Mouse (Mus musculus) liver, embryonic 14.5 days (tissue): ENCODE measurements around the gene Tmem198. TPM values are rescaled to one million over a fixed set of nuclear protein-coding genes. Genes with fewer than 3 reads are reported as not detected.

ENCODE experiments used
- ATAC-seq: fragments of 200-750 bp; cut with Nextera tagmentation; 2 replicates; pipeline ENCODE4 v1.8.0; 2017; ENCODE audit warnings: moderate number of reproducible peaks, mild to moderate bottlenecking, moderate library complexity; ENCODE audit not compliant: insufficient read depth
- DNase-seq, 3 experiments: peaks; one replicate each; pipeline ENCODE4 v3.0.0-alpha.2; 2012 to 2013; ENCODE audit warnings: low read depth in 3 of 3, low spot score in 3 of 3
- H3K27ac ChIP-seq: fragments of 300-500 bp; sonication (generic); 2 replicates; pipeline ENCODE4 v1.5.1; 2014; ENCODE audit warnings: moderate library complexity, mild to moderate bottlenecking, control low read depth, inconsistent platforms
- H3K27me3 ChIP-seq: fragments of 300-500 bp; sonication (generic); 2 replicates; pipeline ENCODE4 v1.6.1; 2014; ENCODE audit warnings: mild to moderate bottlenecking, low read length, moderate library complexity; ENCODE audit not compliant: control insufficient read depth, insufficient read depth
- H3K36me3 ChIP-seq: fragments of 300-500 bp; sonication (generic); replicated peaks from 2 replicates; pipeline ENCODE4 v1.6.1; 2014; ENCODE audit warnings: low read depth; ENCODE audit not compliant: control insufficient read depth, insufficient read depth
- H3K4me1 ChIP-seq, 2 experiments: fragments of 200-500 bp in 1 of 2; fragments of 300-500 bp in 1 of 2; sonication (generic) in 1 of 2; replicated peaks; 2 replicates each; pipeline ENCODE4 v1.6.1; 2012 to 2014; ENCODE audit warnings: antibody characterized with exemption in 1 of 2, inconsistent platforms in 1 of 2, low read length in 1 of 2; ENCODE audit not compliant: control insufficient read depth in 2 of 2, insufficient read depth in 2 of 2
- H3K4me2 ChIP-seq: fragments of 300-500 bp; sonication (generic); 2 replicates; pipeline ENCODE4 v1.6.1; 2014; ENCODE audit warnings: low read depth, mild to moderate bottlenecking, control low read depth, moderate library complexity
- H3K4me3 ChIP-seq, 2 experiments: fragments of 200-500 bp in 1 of 2; fragments of 300-500 bp in 1 of 2; sonication (generic) in 1 of 2; 2 replicates each; pipeline ENCODE4 v1.5.1; 2012 to 2014; ENCODE audit warnings: low read depth in 2 of 2, low read length in 2 of 2, mild to moderate bottlenecking in 2 of 2, control low read depth in 1 of 2, inconsistent platforms in 1 of 2, moderate library complexity in 1 of 2; ENCODE audit not compliant: insufficient read depth in 1 of 2
- H3K9ac ChIP-seq: fragments of 300-500 bp; sonication (generic); replicated peaks from 2 replicates; pipeline ENCODE4 v1.6.1; 2014; ENCODE audit warnings: mild to moderate bottlenecking, control low read depth, moderate library complexity
- H3K9me3 ChIP-seq: fragments of 300-500 bp; sonication (generic); 2 replicates; pipeline ENCODE4 v1.6.1; 2016; ENCODE audit warnings: low read length, mixed read lengths; ENCODE audit not compliant: control insufficient read depth
- CTCF ChIP-seq: IDR thresholded peaks from 2 replicates; pipeline ENCODE4 v1.5.1; 2016; ENCODE audit warnings: antibody characterized with exemption, low read depth, control low read depth
- EP300 ChIP-seq: IDR thresholded peaks from 2 replicates; pipeline ENCODE4 v1.6.1; 2016; ENCODE audit warnings: antibody characterized with exemption, low read depth
- WGBS: fragments of 180-500 bp; shearing (Covaris S2); extraction: QIAGEN DNeasy Blood & Tissue Kit; methylation state at CpG from one replicate; pipeline ENCODE4 v1.1.7; 2014; ENCODE audit not compliant: insufficient replicate concordance; 5-methylcytosine and 5-hydroxymethylcytosine counted together
- polyA plus RNA-seq, 2 experiments: library from polyadenylated mRNA; depleted of rRNA in 1 of 2; stranded (reverse) in 1 of 2; unstranded in 1 of 2; fragments of >200 nt; fragmentation: Nextera tagmentation in 1 of 2; extraction: Ambion mirVana in 1 of 2; gene quantifications; 2 replicates each; pipeline versions ENCODE4 v1.2.1 to v1.2.3; 2012 to 2014

Tmem198 gene
- polyA plus RNA-seq, 2 experiments = 0.09 to 0.13 TPM

GRCm38 (mm10) chr1:75442171-75442570 lies 37.2 kb upstream of the Tmem198 start:
- no peak overlapping the region for H3K4me2 ChIP-seq
- no peaks in the 10 kb centered on the region for H3K36me3 ChIP-seq
- H3K4me1 ChIP-seq = peaks cover 14 to 22% of the 10 kb centered on the region in 2 experiments
- 81% methylated on average over 9 of the region's 9 CpGs for WGBS
- no peak for DNase-seq
- H3K4me3 ChIP-seq = no peak overlapping the region
- no peak overlapping the region for H3K9ac ChIP-seq
- no peak overlapping the region for H3K27ac ChIP-seq
- no peak for ATAC-seq
- TF ChIP-seq CTCF (no peak), EP300 (no peak)
- H3K27me3 ChIP-seq = peaks cover 4% of the 10 kb centered on the region; the same call in 1 of the 2 replicates
- no peaks in the 10 kb centered on the region for H3K9me3 ChIP-seq

GRCm38 (mm10) chr1:75442811-75443210 lies 36.5 kb upstream of the Tmem198 start:
- Histone ChIP-seq H3K27ac (no peak overlapping the region), H3K9ac (no peak overlapping the region), H3K4me1 (peaks cover 21 to 23% of the 10 kb centered on the region in 2 experiments), H3K4me3 (no peak overlapping the region), H3K36me3 (no peaks in the 10 kb centered on the region), H3K4me2 (no peak overlapping the region), H3K9me3 (no peaks in the 10 kb centered on the region), H3K27me3 (peaks cover 8% of the 10 kb centered on the region)
- 65% methylated on average over 8 of the region's 8 CpGs for WGBS
- TF ChIP-seq EP300 = no peak
- TF ChIP-seq CTCF = no peak
- ATAC-seq (no peak), DNase-seq (no peak)

GRCm38 (mm10) chr1:75443247-75444024 lies 35.9 kb upstream of the Tmem198 start:
- ATAC-seq = no peak
- no peak overlapping the region for H3K27ac ChIP-seq
- 55% methylated on average over 13 of the region's 13 CpGs for WGBS
- no peaks in the 10 kb centered on the region for H3K9me3 ChIP-seq
- peaks cover 23 to 25% of the 10 kb centered on the region in 2 experiments for H3K4me1 ChIP-seq
- H3K4me2 ChIP-seq = no peak overlapping the region
- no peak overlapping the region for H3K9ac ChIP-seq
- H3K4me3 ChIP-seq = no peak overlapping the region
- DNase-seq = no peak
- H3K27me3 ChIP-seq = peaks cover 14% of the 10 kb centered on the region
- H3K36me3 ChIP-seq = no peaks in the 10 kb centered on the region
- no peak for TF ChIP-seq CTCF
- TF ChIP-seq EP300 = no peak

- Histone ChIP-seq H3K4me1 (peaks cover 23 to 28% of the 10 kb centered on the region in 2 experiments), H3K4me3 (no peak overlapping the region), H3K9ac (no peak overlapping the region), H3K27ac (no peak overlapping the region), H3K36me3 (no peaks in the 10 kb centered on the region), H3K9me3 (no peaks in the 10 kb centered on the region), H3K27me3 (peaks cover 22% of the 10 kb centered on the region), H3K4me2 (peak overlapping the region; percentile 58; the same call in 1 of the 2 replicates)
- WGBS = 60% methylated on average over 3 of the region's 3 CpGs
- TF ChIP-seq EP300 (no peak), CTCF (no peak)
- ATAC-seq (no peak), DNase-seq (no peak)
Measured at GRCm38 (mm10) chr1:75444208-75444607, 35.1 kb upstream of the Tmem198 start.

GRCm38 (mm10) chr1:75445141-75445701 lies 34.1 kb upstream of the Tmem198 start:
- Histone ChIP-seq H3K4me1 (peaks cover 23 to 36% of the 10 kb centered on the region in 2 experiments), H3K4me2 (peak overlapping the region; percentile 58), H3K9me3 (no peaks in the 10 kb centered on the region), H3K36me3 (no peaks in the 10 kb centered on the region), H3K27me3 (peaks cover 32% of the 10 kb centered on the region), H3K9ac (no peak overlapping the region), H3K4me3 (no peak overlapping the region), H3K27ac (no peak overlapping the region)
- ATAC-seq (peak; percentile 61), DNase-seq (peak in 1 of 3 experiments; percentile 20)
- no peak for TF ChIP-seq CTCF
- TF ChIP-seq EP300 = no peak
- WGBS = 11% methylated on average over 9 of the region's 9 CpGs
